Mouse (Mus musculus) heart, embryonic 10.5 days (tissue): Measurements from ENCODE around the gene Pex10. TPM values are rescaled to one million over a fixed set of nuclear protein-coding genes. Genes with fewer than 3 reads are reported as not detected.

Experiments used
- DNase-seq: peaks from one replicate; pipeline ENCODE4 v3.0.0-alpha.2; 2017; ENCODE audit warnings: low spot score
- H3K27ac ChIP-seq: fragments of 300-500 bp; sonication (generic); 2 replicates; pipeline ENCODE4 v1.5.1; 2016; ENCODE audit warnings: mild to moderate bottlenecking
- H3K27me3 ChIP-seq: fragments of 300-500 bp; sonication (generic); 2 replicates; pipeline ENCODE4 v1.6.1; 2016; ENCODE audit warnings: mild to moderate bottlenecking; ENCODE audit not compliant: poor library complexity, insufficient read depth, severe bottlenecking
- H3K36me3 ChIP-seq: fragments of 300-500 bp; sonication (generic); 2 replicates; pipeline ENCODE4 v1.6.1; 2016; ENCODE audit warnings: mild to moderate bottlenecking, moderate library complexity
- H3K4me1 ChIP-seq: fragments of 300-500 bp; sonication (generic); 2 replicates; pipeline ENCODE4 v1.6.1; 2016; ENCODE audit warnings: mild to moderate bottlenecking
- H3K4me3 ChIP-seq: fragments of 300-500 bp; sonication (generic); 2 replicates; pipeline ENCODE4 v1.5.1; 2016; ENCODE audit warnings: mild to moderate bottlenecking, moderate library complexity
- H3K9me3 ChIP-seq: fragments of 300-500 bp; sonication (generic); 2 replicates; pipeline ENCODE4 v1.6.1; 2016; ENCODE audit warnings: mild to moderate bottlenecking, moderate library complexity
- WGBS: fragments of 180-500 bp; shearing (Covaris S2); methylation state at CpG from one replicate; pipeline ENCODE4 v1.1.7; 2016; 5-methylcytosine and 5-hydroxymethylcytosine counted together
- polyA plus RNA-seq: library from polyadenylated mRNA; unstranded; fragments of >200 nt; fragmentation: Nextera tagmentation; extraction: Ambion mirVana; gene quantifications from 2 replicates; pipeline ENCODE4 v1.2.1, GENCODE M21; 2016

Gene Pex10
- polyA plus RNA-seq, 1 experiment from 2014 or later: 17.3 TPM

- no peak overlapping the region for H3K4me3 ChIP-seq
- DNase-seq: no peak
- 53% methylated on average over 9 of the region's 9 CpGs for WGBS
- H3K4me1 ChIP-seq: peaks cover 14% of the 10 kb centered on the region
- H3K36me3 ChIP-seq: no peaks in the 10 kb centered on the region
- peaks cover 97% of the 10 kb centered on the region for H3K27me3 ChIP-seq
- no peak overlapping the region for H3K27ac ChIP-seq
- no peaks in the 10 kb centered on the region for H3K9me3 ChIP-seq
These were observed 26.6 kb upstream of the Pex10 start for GRCm38 (mm10) chr4:155040197-155040596.

GRCm38 (mm10) chr4:155040696-155041095 is 26.1 kb upstream of the Pex10 start:
- no peaks in the 10 kb centered on the region for H3K9me3 ChIP-seq
- no peak overlapping the region for H3K4me3 ChIP-seq
- H3K27me3 ChIP-seq: peaks cover 97% of the 10 kb centered on the region
- no peak overlapping the region for H3K27ac ChIP-seq
- no peaks in the 10 kb centered on the region for H3K36me3 ChIP-seq
- peaks cover 14% of the 10 kb centered on the region for H3K4me1 ChIP-seq
- 67% methylated on average over 6 of the region's 6 CpGs for WGBS
- DNase-seq: no peak

- Histone ChIP-seq H3K36me3 (no peaks in the 10 kb centered on the region), H3K9me3 (no peaks in the 10 kb centered on the region), H3K4me1 (peaks cover 14% of the 10 kb centered on the region), H3K27ac (peak overlapping the region; percentile 19; the same call in 1 of the 2 replicates), H3K4me3 (peak overlapping the region; percentile 54), H3K27me3 (peaks cover 97% of the 10 kb centered on the region)
- WGBS: 3% methylated on average over 65 of the region's 65 CpGs
- DNase-seq: no peak
These were observed 24.1 kb upstream of the Pex10 start for GRCm38 (mm10) chr4:155042606-155043288.

- DNase-seq: no peak
- H3K4me3 ChIP-seq: peak overlapping the region; percentile 54
- H3K9me3 ChIP-seq: no peaks in the 10 kb centered on the region
- WGBS: 1% methylated on average over 25 of the region's 25 CpGs
- peaks cover 14% of the 10 kb centered on the region for H3K4me1 ChIP-seq
- H3K27ac ChIP-seq: peak overlapping the region; percentile 19; the same call in 1 of the 2 replicates
- peaks cover 97% of the 10 kb centered on the region for H3K27me3 ChIP-seq
- no peaks in the 10 kb centered on the region for H3K36me3 ChIP-seq
These were observed 23.6 kb upstream of the Pex10 start for GRCm38 (mm10) chr4:155043289-155043625.

DNA sequence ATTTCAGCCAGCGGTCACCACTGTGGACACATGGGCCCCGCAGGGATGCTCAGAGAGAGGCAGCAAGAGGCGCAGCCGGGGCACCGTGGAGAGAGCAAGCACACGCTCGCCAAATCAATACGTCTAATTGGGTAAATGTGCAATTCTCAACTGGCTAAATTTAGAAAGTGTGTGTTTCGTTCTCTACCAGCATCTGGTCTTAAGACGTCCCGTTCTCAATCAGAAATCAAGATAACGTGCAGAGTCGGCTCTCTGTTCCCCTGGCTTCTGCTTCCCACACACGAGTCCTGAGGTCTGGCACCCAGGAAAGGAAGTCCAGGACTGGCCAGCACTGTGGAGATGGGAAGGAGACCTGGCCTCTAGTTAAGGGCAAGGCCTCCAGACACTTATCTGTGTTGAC is 20.2 kb upstream of the Pex10 start:
- no peak for DNase-seq
- Histone ChIP-seq H3K4me3 (no peak overlapping the region), H3K36me3 (no peaks in the 10 kb centered on the region), H3K27me3 (peaks cover 85% of the 10 kb centered on the region), H3K4me1 (peaks cover 14% of the 10 kb centered on the region), H3K27ac (no peak overlapping the region), H3K9me3 (no peaks in the 10 kb centered on the region)
- 72% methylated on average over 14 of the region's 14 CpGs for WGBS

DNA sequence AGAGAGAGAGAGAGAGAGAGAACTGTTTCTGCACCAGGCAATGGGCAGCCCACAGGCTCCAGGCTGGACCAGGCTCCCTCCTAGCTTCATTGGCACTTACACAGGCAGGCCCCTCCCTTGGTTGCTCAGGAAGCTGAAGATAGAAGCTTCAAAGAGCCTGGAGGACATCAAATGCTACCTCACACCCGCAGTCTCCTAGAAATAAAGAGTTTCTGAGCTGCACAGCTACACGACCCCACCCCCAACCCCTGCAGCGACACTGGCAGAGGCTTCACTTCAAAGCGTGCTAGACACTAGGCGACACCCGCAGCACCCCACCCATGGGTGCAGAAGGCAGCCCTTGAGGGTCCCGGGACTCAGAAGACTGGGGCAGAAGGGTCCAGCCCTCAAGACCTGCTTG is 16.7 kb upstream of the Pex10 start:
- peaks cover 70% of the 10 kb centered on the region for H3K27me3 ChIP-seq
- H3K27ac ChIP-seq: no peak overlapping the region
- H3K36me3 ChIP-seq: no peaks in the 10 kb centered on the region
- WGBS: 71% methylated on average over 7 of the region's 7 CpGs
- H3K4me3 ChIP-seq: no peak overlapping the region
- H3K4me1 ChIP-seq: no peaks in the 10 kb centered on the region
- no peaks in the 10 kb centered on the region for H3K9me3 ChIP-seq
- no peak for DNase-seq

GRCm38 (mm10) chr4:155056724-155057123 is 10.1 kb upstream of the Pex10 start, which contains the start of gene Plch2:
Gene Plch2 (minus strand): TSS chr4:155056784.
- Histone ChIP-seq H3K4me1 (peaks cover 13% of the 10 kb centered on the region), H3K4me3 (no peak within 1 kb of the TSS), H3K27me3 (peaks cover 53% of the 10 kb centered on the region), H3K9me3 (no peaks in the 10 kb centered on the region), H3K27ac (peak within 1 kb of the TSS; percentile 22; the same call in 1 of the 2 replicates), H3K36me3 (no peaks in the 10 kb centered on the region)
- no peak for DNase-seq
- 68% methylated on average over 10 of the region's 10 CpGs for WGBS

GRCm38 (mm10) chr4:155058325-155058724 is 8.5 kb upstream of the Pex10 start:
- Histone ChIP-seq H3K4me3 (no peak overlapping the region), H3K36me3 (no peaks in the 10 kb centered on the region), H3K27ac (no peak overlapping the region), H3K27me3 (peaks cover 52% of the 10 kb centered on the region), H3K9me3 (no peaks in the 10 kb centered on the region), H3K4me1 (peaks cover 13% of the 10 kb centered on the region)
- WGBS: 38% methylated on average over 10 of the region's 10 CpGs
- DNase-seq: no peak

DNA sequence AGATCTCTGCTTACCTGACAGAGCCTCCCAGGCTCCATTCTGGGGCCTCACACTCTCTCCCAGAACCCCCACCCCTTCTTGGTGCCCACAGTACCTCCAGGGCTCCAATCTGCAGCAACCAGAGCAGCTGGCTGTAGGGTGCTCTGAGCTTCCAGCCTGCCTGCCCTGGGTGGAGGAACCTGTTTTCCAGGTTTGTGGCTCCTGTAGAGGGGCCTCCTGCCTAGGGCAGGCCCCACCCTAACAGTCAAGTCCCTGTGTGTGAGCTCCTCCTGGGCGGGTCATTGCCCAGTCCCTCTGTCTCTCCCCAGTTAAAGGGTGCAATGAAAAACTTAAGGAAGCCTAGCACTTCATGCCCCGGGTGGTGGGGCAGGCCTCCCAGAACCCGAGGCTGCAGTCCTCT is 2.9 kb upstream of the Pex10 start:
- H3K27ac ChIP-seq: no peak overlapping the region; the same call in 1 of the 2 replicates
- H3K4me1 ChIP-seq: peaks cover 38% of the 10 kb centered on the region
- H3K27me3 ChIP-seq: peaks cover 18% of the 10 kb centered on the region; the same call in 1 of the 2 replicates
- H3K4me3 ChIP-seq: no peak overlapping the region
- H3K9me3 ChIP-seq: no peaks in the 10 kb centered on the region
- no peak for DNase-seq
- peaks cover 10% of the 10 kb centered on the region for H3K36me3 ChIP-seq
- 23% methylated on average over 3 of the region's 3 CpGs for WGBS

- peaks cover 15% of the 10 kb centered on the region for H3K36me3 ChIP-seq
- peaks cover 40% of the 10 kb centered on the region for H3K4me1 ChIP-seq
- H3K27ac ChIP-seq: no peak overlapping the region; the same call in 1 of the 2 replicates
- H3K4me3 ChIP-seq: no peak overlapping the region
- peaks cover 18% of the 10 kb centered on the region; the same call in 1 of the 2 replicates for H3K27me3 ChIP-seq
- WGBS: 45% methylated on average over 2 of the region's 2 CpGs
- no peak for DNase-seq
- no peaks in the 10 kb centered on the region for H3K9me3 ChIP-seq
These were observed 2.3 kb upstream of the Pex10 start for GRCm38 (mm10) chr4:155064474-155064873.

DNA sequence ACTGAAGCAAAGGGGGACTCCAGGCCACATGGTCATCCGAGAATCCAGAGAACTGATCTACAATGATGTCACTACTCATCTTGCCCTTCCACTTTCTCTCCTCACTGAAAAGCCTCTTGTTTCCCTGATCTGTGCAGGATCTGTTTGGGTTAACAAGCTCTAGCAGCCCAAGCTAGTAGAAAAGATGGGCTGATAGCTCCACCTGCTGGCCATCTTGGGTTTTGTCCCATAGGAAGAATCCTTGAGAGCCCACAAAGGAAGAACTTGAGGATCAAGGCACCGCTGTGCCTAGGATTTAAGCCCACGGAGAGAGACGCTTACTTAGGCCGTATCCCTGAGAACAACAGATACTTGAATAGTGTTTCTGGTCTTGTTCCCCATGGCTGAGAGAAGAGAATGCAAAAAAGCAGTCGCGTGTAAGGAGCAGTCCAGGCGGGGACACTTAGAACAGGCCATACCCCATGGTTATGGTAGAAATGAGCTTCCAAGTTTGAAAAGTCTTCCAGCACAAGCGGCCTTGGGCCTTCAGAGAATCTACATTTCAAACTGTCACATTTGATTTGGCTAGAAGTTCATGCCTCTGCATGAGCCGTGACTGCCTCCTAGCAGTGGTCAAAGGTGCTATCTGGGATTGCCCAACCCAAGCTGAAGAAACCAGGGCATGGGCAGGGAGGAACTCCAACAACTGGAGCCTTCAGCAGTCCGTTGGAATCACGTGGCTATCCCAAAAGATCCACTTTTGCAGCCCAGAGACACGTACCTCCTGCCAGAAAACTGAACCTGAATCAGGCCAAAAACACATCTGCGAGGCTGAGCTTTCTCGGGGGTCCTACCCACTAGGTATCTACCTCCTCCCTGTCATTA is 614 bp upstream of the Pex10 start:
- peaks cover 33% of the 10 kb centered on the region for H3K36me3 ChIP-seq
- H3K27ac ChIP-seq: peak overlapping the region; percentile 89
- DNase-seq: peak; percentile 92
- H3K4me3 ChIP-seq: peak overlapping the region; percentile 79
- WGBS: 6% methylated on average over 15 of the region's 15 CpGs
- peaks cover 18% of the 10 kb centered on the region; the same call in 1 of the 2 replicates for H3K27me3 ChIP-seq
- H3K9me3 ChIP-seq: no peaks in the 10 kb centered on the region
- H3K4me1 ChIP-seq: peaks cover 35% of the 10 kb centered on the region

GRCm38 (mm10) chr4:155068357-155068972 is 1.6 kb downstream of the Pex10 start:
- no peak overlapping the region for H3K27ac ChIP-seq
- peak overlapping the region; percentile 79; the same call in 1 of the 2 replicates for H3K4me3 ChIP-seq
- DNase-seq: no peak
- H3K36me3 ChIP-seq: peaks cover 54% of the 10 kb centered on the region
- 90% methylated on average over 20 of the region's 20 CpGs for WGBS
- no peaks in the 10 kb centered on the region for H3K9me3 ChIP-seq
- H3K4me1 ChIP-seq: peaks cover 32% of the 10 kb centered on the region
- H3K27me3 ChIP-seq: peaks cover 11% of the 10 kb centered on the region; the same call in 1 of the 2 replicates
